Mouse (Mus musculus): ENCODE results near the gene Preb.

DNA sequence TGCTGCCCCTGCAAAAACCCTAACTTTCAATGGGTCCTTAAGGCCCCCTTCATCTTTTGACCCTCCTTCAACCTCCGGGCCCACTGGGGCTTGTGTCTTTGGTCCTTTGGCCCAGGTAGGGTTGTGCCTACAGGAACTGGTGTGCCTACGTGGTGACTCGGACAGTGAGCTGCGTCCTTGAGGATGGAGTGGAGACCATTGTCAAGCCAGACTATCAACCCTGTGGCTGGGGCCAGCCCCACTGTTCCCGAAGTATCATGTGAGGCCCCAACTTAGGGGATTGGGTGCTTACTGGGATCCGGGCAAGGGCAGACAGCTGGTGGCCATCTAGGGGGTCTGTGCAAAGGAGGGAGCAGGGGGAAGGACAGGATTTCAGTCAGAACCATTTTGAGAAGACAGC lies 45.3 kb downstream of the Preb start:
- TF ChIP-seq ZNF384 (IDR thresholded peaks at IDR 0.05; ENCODE audit: low read depth, low read length) (no peak), HCFC1 (IDR thresholded peaks at IDR 0.05; ENCODE audit: borderline replicate concordance, insufficient read depth, low read length) (no peak), CHD2 (IDR thresholded peaks at IDR 0.05; ENCODE audit: low read depth, low read length) (no peak), MAFK (IDR thresholded peaks at IDR 0.05; ENCODE audit: insufficient read depth, low read depth, low read length) (no peak)

Measured in ES-E14 (cell line).